Mouse (Mus musculus) heart, embryonic 16.5 days (tissue): ENCODE data around the gene Notch4. TPM values are rescaled to one million over a fixed set of nuclear protein-coding genes. Genes with fewer than 3 reads are reported as not detected.

ENCODE experiments used
- ATAC-seq: fragments of 200-750 bp; cut with Nextera tagmentation; replicated peaks from 2 replicates; pipeline ENCODE4 v1.8.0; 2017; ENCODE audit warnings: moderate number of reproducible peaks; ENCODE audit not compliant: insufficient read depth, low FRiP score; ENCODE audit errors: extremely low read depth
- H3K27ac ChIP-seq: fragments of 300-500 bp; sonication (generic); 2 replicates; pipeline ENCODE4 v1.5.1; 2014; ENCODE audit warnings: mild to moderate bottlenecking, low read length, control low read depth, moderate library complexity
- H3K27me3 ChIP-seq: fragments of 300-500 bp; sonication (generic); 2 replicates; pipeline ENCODE4 v1.6.1; 2014; ENCODE audit warnings: low read length, mixed read lengths; ENCODE audit not compliant: control insufficient read depth, insufficient read depth
- H3K36me3 ChIP-seq: fragments of 300-500 bp; sonication (generic); 2 replicates; pipeline ENCODE4 v1.6.1; 2014; ENCODE audit not compliant: control insufficient read depth, insufficient read depth
- H3K4me1 ChIP-seq: fragments of 300-500 bp; sonication (generic); 2 replicates; pipeline ENCODE4 v1.6.1; 2014; ENCODE audit warnings: low read length, mixed read lengths; ENCODE audit not compliant: control insufficient read depth, insufficient read depth
- H3K4me2 ChIP-seq: fragments of 300-500 bp; sonication (generic); 2 replicates; pipeline ENCODE4 v1.6.1; 2014; ENCODE audit warnings: low read depth, mild to moderate bottlenecking, control low read depth, low read length
- H3K4me3 ChIP-seq: fragments of 300-500 bp; sonication (generic); 2 replicates; pipeline ENCODE4 v1.5.1; 2014; ENCODE audit warnings: mild to moderate bottlenecking, control low read depth, low read length
- H3K9ac ChIP-seq: fragments of 300-500 bp; sonication (generic); 2 replicates; pipeline ENCODE4 v1.6.1; 2014; ENCODE audit warnings: low read length, control low read depth
- H3K9me3 ChIP-seq: fragments of 300-500 bp; sonication (generic); replicated peaks from 2 replicates; pipeline ENCODE4 v1.6.1; 2016; ENCODE audit warnings: low read length; ENCODE audit not compliant: control insufficient read depth
- WGBS: fragments of 180-500 bp; shearing (Covaris S2); extraction: QIAGEN DNeasy Blood & Tissue Kit; methylation state at CpG from one replicate; pipeline ENCODE4 v1.1.7; 2014; 5-methylcytosine and 5-hydroxymethylcytosine counted together
- polyA plus RNA-seq: library from polyadenylated mRNA; unstranded; fragments of >200 nt; fragmentation: Nextera tagmentation; extraction: Ambion mirVana; gene quantifications from 2 replicates; pipeline ENCODE4 v1.2.1, GENCODE M21; 2015

Gene Notch4
- polyA plus RNA-seq, 1 experiment from 2014 or later, result 4.8 TPM

DNA sequence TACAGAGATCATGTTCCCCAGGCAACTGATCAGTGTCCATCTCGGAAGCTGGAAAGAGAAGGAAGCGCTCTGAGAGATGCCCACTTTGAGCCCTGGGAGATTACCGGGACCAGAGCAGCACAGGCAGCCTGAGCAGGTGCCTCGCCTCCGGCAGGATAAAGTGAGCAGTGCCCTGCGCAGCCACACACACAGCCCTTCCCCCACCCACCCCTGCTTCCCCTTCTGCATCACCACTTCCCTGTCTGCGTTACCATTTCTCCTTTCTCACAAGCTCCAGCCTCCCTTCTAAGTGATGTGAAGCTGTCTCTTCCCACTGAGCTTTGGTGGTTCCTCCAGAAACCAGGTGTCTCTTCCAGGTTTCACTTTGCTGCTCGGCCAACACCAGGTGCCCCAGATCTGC lies 2.9 kb upstream of the Notch4 start:
- H3K9ac ChIP-seq, result no peak overlapping the region
- ATAC-seq, result no peak
- no peaks in the 10 kb centered on the region; the same call in 1 of the 2 replicates for H3K27me3 ChIP-seq
- H3K27ac ChIP-seq, result peak overlapping the region; percentile 68
- 40% methylated on average over 8 of the region's 8 CpGs for WGBS
- peaks cover 8% of the 10 kb centered on the region for H3K4me1 ChIP-seq
- peak overlapping the region; percentile 15; the same call in 1 of the 2 replicates for H3K4me3 ChIP-seq
- 0 out of 2 replicates have a peak, but pooled peaks cover 2% of the 10 kb centered on the region for H3K9me3 ChIP-seq
- peak overlapping the region; percentile 21 for H3K4me2 ChIP-seq
- 0 out of 2 replicates have a peak, but pooled peaks cover 2% of the 10 kb centered on the region for H3K36me3 ChIP-seq

DNA sequence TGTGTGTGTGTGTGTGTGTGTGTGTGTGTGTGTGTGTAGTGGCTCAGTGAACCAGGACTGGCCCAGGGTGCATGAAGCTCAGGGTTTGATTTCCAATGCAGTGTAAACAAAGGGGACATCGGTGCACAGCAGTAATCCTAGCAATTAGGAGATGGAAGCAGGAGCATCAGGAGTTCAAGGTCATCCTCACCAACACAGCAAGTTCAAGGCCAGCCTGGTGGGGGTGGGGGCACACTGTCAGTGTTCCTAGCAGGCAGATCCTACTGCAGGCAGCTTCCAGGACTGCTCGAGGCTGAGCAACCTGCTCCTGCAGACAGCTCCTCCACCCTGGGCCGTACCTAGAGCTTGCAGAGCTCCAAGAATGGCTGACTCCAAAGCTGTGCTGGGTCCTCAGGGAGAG lies 1.5 kb upstream of the Notch4 start:
- H3K4me3 ChIP-seq, result no peak overlapping the region
- 66% methylated on average over 3 of the region's 3 CpGs for WGBS
- H3K9ac ChIP-seq, result no peak overlapping the region
- H3K9me3 ChIP-seq, result 0 out of 2 replicates have a peak, but pooled peaks cover 2% of the 10 kb centered on the region
- H3K4me1 ChIP-seq, result peaks cover 8% of the 10 kb centered on the region
- H3K27me3 ChIP-seq, result no peaks in the 10 kb centered on the region; the same call in 1 of the 2 replicates
- ATAC-seq, result no peak
- no peak overlapping the region for H3K27ac ChIP-seq
- 0 out of 2 replicates have a peak, but pooled peaks cover 2% of the 10 kb centered on the region for H3K36me3 ChIP-seq
- H3K4me2 ChIP-seq, result no peak overlapping the region

DNA sequence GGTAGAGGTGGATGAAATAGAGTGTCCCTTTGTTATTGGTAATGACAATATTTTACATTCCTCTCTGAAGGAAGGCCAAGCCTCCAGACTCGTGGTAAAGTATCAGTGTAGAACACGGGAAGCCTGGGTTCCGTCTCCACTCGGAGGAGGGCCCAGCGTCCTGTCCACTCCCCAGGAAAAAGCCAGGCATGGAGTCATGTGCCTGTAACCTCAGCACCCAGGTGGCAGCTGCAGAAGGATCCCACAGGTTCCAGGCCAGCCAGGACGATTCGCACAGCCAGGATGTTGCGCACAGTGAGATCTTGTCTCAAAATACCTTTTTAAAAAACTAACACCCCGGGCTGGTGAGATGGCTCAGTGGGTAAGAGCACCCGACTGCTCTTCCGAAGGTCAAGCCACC lies 714 bp upstream of the Notch4 start:
- Histone ChIP-seq H3K9me3 (0 out of 2 replicates have a peak, but pooled peaks cover 2% of the 10 kb centered on the region), H3K9ac (no peak overlapping the region), H3K27me3 (no peaks in the 10 kb centered on the region; the same call in 1 of the 2 replicates), H3K4me1 (peaks cover 8% of the 10 kb centered on the region), H3K36me3 (0 out of 2 replicates have a peak, but pooled peaks cover 2% of the 10 kb centered on the region), H3K27ac (peak overlapping the region; percentile 41; the same call in 1 of the 2 replicates), H3K4me2 (no peak overlapping the region), H3K4me3 (no peak overlapping the region)
- WGBS, result 57% methylated on average over 11 of the region's 11 CpGs
- no peak for ATAC-seq

DNA sequence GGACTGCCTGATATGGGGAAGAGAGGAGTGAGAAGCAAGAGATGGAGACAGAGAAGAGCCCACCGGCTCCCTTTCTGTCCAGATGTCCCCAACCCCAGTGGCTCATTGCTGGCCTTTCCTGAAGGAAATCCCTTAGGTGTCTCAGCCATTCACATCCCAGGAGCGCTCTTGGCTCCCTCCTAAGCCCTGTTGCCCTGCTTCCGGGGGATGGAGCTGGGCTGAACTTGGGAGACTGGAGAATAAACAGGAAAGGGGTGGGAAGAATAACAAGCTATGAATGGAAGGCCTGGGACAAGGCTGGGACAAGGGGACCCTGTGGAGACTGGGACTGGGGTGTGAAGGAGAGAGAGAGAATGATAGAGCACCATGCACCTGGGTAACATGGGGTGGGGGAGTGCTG lies 728 bp downstream of the Notch4 start:
- Histone ChIP-seq H3K9me3 (0 out of 2 replicates have a peak, but pooled peaks cover 2% of the 10 kb centered on the region), H3K27me3 (no peaks in the 10 kb centered on the region; the same call in 1 of the 2 replicates), H3K9ac (peak overlapping the region; percentile 63), H3K4me2 (peak overlapping the region; percentile 53), H3K36me3 (0 out of 2 replicates have a peak, but pooled peaks cover 2% of the 10 kb centered on the region), H3K27ac (peak overlapping the region; percentile 89), H3K4me1 (peaks cover 8% of the 10 kb centered on the region), H3K4me3 (peak overlapping the region; percentile 36)
- 25% methylated on average over 3 of the region's 3 CpGs for WGBS
- peak; percentile 54; the same call in 1 of the 2 replicates for ATAC-seq

DNA sequence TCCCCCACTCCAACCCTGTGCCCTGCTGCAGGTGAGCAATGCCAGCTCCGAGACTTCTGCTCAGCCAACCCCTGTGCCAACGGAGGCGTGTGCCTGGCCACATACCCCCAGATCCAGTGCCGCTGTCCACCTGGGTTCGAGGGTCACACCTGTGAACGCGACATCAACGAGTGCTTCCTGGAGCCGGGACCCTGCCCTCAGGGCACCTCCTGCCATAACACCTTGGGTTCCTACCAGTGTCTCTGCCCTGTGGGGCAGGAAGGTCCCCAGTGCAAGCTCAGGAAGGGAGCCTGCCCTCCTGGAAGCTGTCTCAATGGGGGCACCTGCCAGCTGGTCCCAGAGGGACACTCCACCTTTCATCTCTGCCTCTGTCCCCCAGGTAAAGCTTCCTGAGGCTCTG lies 3.2 kb downstream of the Notch4 start:
- H3K27me3 ChIP-seq, result no peaks in the 10 kb centered on the region; the same call in 1 of the 2 replicates
- no peak overlapping the region for H3K27ac ChIP-seq
- 64% methylated on average over 9 of the region's 9 CpGs for WGBS
- peaks cover 8% of the 10 kb centered on the region for H3K4me1 ChIP-seq
- no peak for ATAC-seq
- no peak overlapping the region for H3K9ac ChIP-seq
- H3K4me3 ChIP-seq, result no peak overlapping the region
- no peaks in the 10 kb centered on the region for H3K9me3 ChIP-seq
- 0 out of 2 replicates have a peak, but pooled peaks cover 2% of the 10 kb centered on the region for H3K36me3 ChIP-seq
- no peak overlapping the region for H3K4me2 ChIP-seq

DNA sequence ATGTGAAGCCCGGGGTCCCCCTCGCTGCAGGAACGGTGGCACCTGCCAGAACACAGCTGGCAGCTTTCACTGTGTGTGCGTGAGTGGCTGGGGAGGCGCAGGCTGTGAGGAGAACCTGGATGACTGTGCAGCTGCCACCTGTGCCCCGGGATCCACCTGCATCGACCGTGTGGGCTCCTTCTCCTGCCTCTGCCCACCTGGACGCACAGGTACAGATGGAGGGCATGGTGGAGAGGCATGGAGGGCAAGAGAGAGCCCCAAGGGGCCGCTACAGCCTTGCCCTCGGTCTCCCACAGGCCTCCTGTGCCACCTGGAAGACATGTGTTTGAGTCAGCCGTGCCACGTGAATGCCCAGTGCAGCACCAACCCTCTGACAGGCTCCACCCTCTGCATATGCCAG lies 4.4 kb downstream of the Notch4 start:
- 75% methylated on average over 13 of the region's 13 CpGs for WGBS
- 0 out of 2 replicates have a peak, but pooled peaks cover 2% of the 10 kb centered on the region for H3K36me3 ChIP-seq
- ATAC-seq, result no peak
- no peak overlapping the region for H3K27ac ChIP-seq
- no peaks in the 10 kb centered on the region; the same call in 1 of the 2 replicates for H3K27me3 ChIP-seq
- H3K4me3 ChIP-seq, result no peak overlapping the region
- peaks cover 8% of the 10 kb centered on the region for H3K4me1 ChIP-seq
- no peak overlapping the region for H3K9ac ChIP-seq
- H3K9me3 ChIP-seq, result no peaks in the 10 kb centered on the region
- H3K4me2 ChIP-seq, result no peak overlapping the region

DNA sequence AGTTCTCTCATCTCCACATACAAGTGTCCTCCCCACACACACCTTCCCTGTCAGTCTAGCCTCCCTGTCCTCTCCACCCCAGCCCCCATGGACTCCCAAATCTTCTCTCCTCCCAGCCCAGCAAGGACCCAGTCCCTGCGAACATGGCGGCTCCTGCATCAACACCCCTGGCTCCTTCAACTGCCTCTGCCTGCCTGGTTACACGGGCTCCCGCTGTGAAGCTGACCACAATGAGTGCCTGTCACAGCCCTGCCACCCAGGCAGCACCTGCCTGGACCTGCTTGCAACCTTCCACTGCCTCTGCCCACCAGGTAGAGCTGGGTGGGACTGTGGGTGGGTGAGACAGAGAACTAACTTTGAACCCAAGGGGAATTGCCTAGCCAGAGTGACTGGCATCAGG lies 5.9 kb downstream of the Notch4 start:
- WGBS, result 63% methylated on average over 4 of the region's 4 CpGs
- H3K4me3 ChIP-seq, result no peak overlapping the region
- no peak overlapping the region for H3K4me2 ChIP-seq
- H3K27ac ChIP-seq, result no peak overlapping the region
- 0 out of 2 replicates have a peak, but pooled peaks cover 2% of the 10 kb centered on the region for H3K36me3 ChIP-seq
- no peak overlapping the region for H3K9ac ChIP-seq
- no peaks in the 10 kb centered on the region; the same call in 1 of the 2 replicates for H3K27me3 ChIP-seq
- H3K9me3 ChIP-seq, result no peaks in the 10 kb centered on the region
- no peak for ATAC-seq
- H3K4me1 ChIP-seq, result no peaks in the 10 kb centered on the region

DNA sequence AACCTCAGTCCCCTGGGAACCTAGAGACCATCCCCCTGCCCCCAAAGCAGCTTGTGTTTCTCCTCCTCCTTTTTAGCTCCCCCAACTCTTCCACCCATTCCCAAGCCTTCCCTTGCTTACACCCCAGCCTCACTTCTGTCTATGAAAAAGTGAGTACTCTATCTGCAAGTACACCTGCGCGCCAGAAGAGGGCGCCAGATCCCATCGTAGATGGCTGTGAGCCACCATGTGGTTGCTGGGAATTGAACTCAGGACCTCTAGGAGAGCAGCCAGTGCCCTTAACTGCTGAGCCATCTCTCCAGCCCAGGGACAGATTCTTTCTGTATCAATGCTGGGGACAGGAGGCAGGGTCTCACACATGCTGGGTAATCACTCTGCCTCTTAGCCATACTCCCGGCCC lies 7.8 kb downstream of the Notch4 start:
- Histone ChIP-seq H3K36me3 (no peaks in the 10 kb centered on the region), H3K27me3 (no peaks in the 10 kb centered on the region; the same call in 1 of the 2 replicates), H3K4me3 (no peak overlapping the region), H3K4me2 (no peak overlapping the region), H3K4me1 (no peaks in the 10 kb centered on the region), H3K9ac (no peak overlapping the region), H3K9me3 (no peaks in the 10 kb centered on the region), H3K27ac (no peak overlapping the region)
- ATAC-seq, result no peak
- WGBS, result 14% methylated on average over 5 of the region's 5 CpGs

DNA sequence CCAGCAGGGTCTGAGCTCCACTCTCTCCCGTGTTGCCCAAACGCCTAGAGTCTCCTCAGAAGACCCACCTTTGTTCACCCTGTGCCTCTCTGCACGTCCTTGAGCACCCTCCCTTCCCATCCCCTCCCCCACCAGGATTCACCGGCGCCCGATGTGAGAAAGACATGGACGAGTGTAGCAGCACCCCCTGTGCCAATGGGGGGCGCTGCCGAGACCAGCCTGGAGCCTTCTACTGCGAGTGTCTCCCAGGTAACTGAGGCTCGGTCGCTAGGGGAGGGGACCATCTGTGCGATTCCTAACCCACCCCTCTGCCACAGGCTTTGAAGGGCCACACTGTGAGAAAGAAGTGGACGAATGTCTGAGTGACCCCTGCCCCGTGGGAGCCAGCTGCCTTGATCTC lies 8.3 kb downstream of the Notch4 start:
- H3K4me1 ChIP-seq, result no peaks in the 10 kb centered on the region
- H3K4me2 ChIP-seq, result no peak overlapping the region
- H3K9me3 ChIP-seq, result no peaks in the 10 kb centered on the region
- H3K9ac ChIP-seq, result no peak overlapping the region
- H3K27ac ChIP-seq, result no peak overlapping the region
- no peaks in the 10 kb centered on the region; the same call in 1 of the 2 replicates for H3K27me3 ChIP-seq
- no peak overlapping the region for H3K4me3 ChIP-seq
- no peaks in the 10 kb centered on the region for H3K36me3 ChIP-seq
- no peak for ATAC-seq
- 22% methylated on average over 15 of the region's 15 CpGs for WGBS
